Mouse (Mus musculus) heart, embryonic 12.5 days (tissue): Measurements from ENCODE around the gene Dpp6. TPM values are rescaled to one million over a fixed set of nuclear protein-coding genes. Genes with fewer than 3 reads are reported as not detected.

ENCODE experiments used
- ATAC-seq: fragments of 200-750 bp; cut with Nextera tagmentation; 2 replicates; pipeline ENCODE4 v1.8.0; 2017; ENCODE audit warnings: moderate TSS enrichment, moderate library complexity; ENCODE audit not compliant: insufficient number of reproducible peaks, low FRiP score
- H3K27ac ChIP-seq: fragments of 300-500 bp; sonication (generic); 2 replicates; pipeline ENCODE4 v1.5.1; 2016; ENCODE audit warnings: mild to moderate bottlenecking, moderate library complexity; ENCODE audit not compliant: poor library complexity, severe bottlenecking
- H3K27me3 ChIP-seq: fragments of 300-500 bp; sonication (generic); replicated peaks from 2 replicates; pipeline ENCODE4 v1.6.1; 2016; ENCODE audit warnings: mild to moderate bottlenecking, moderate library complexity
- H3K36me3 ChIP-seq: fragments of 300-500 bp; sonication (generic); 2 replicates; pipeline ENCODE4 v1.6.1; 2016; ENCODE audit warnings: mild to moderate bottlenecking, moderate library complexity
- H3K4me1 ChIP-seq: fragments of 300-500 bp; sonication (generic); replicated peaks from 2 replicates; pipeline ENCODE4 v1.6.1; 2016; ENCODE audit warnings: mild to moderate bottlenecking
- H3K4me2 ChIP-seq: fragments of 300-500 bp; sonication (generic); 2 replicates; pipeline ENCODE4 v1.6.1; 2016; ENCODE audit warnings: mild to moderate bottlenecking, moderate library complexity
- H3K4me3 ChIP-seq: fragments of 300-500 bp; sonication (generic); 2 replicates; pipeline ENCODE4 v1.5.1; 2016; ENCODE audit warnings: mild to moderate bottlenecking
- H3K9ac ChIP-seq: fragments of 300-500 bp; sonication (generic); 2 replicates; pipeline ENCODE4 v1.6.1; 2016; ENCODE audit warnings: mild to moderate bottlenecking, moderate library complexity
- H3K9me3 ChIP-seq: fragments of 300-500 bp; sonication (generic); replicated peaks from 2 replicates; pipeline ENCODE4 v1.6.1; 2016; ENCODE audit warnings: mild to moderate bottlenecking, moderate library complexity
- whole genome bisulfite sequencing: fragments of 180-500 bp; shearing (Covaris S2); methylation state at CpG from one replicate; pipeline ENCODE4 v1.1.7; 2016; 5-methylcytosine and 5-hydroxymethylcytosine counted together
- polyA plus RNA-seq: library from polyadenylated mRNA; unstranded; fragments of >200 nt; fragmentation: Nextera tagmentation; extraction: Ambion mirVana; gene quantifications from 2 replicates; pipeline ENCODE4 v1.2.1, GENCODE M21; 2016

Dpp6 gene
- polyA plus RNA-seq, 1 experiment from 2014 or later = 0.60 TPM

GRCm38 (mm10) chr5:26969941-26970590, 153.1 kb downstream of the Dpp6 start:
- WGBS = 60% methylated on average over 6 of the region's 6 CpGs
- Histone ChIP-seq H3K4me2 (no peak overlapping the region), H3K4me1 (no peaks in the 10 kb centered on the region), H3K27me3 (no peaks in the 10 kb centered on the region), H3K27ac (no peak overlapping the region), H3K36me3 (no peaks in the 10 kb centered on the region), H3K4me3 (no peak overlapping the region), H3K9ac (no peak overlapping the region), H3K9me3 (no peaks in the 10 kb centered on the region; the same call in 1 of the 2 replicates)
- no peak for ATAC-seq

GRCm38 (mm10) chr5:26973166-26973565, 156.2 kb downstream of the Dpp6 start:
- no peaks in the 10 kb centered on the region for H3K9me3 ChIP-seq
- H3K4me2 ChIP-seq = no peak overlapping the region
- H3K27me3 ChIP-seq = no peaks in the 10 kb centered on the region
- no peaks in the 10 kb centered on the region for H3K36me3 ChIP-seq
- H3K4me1 ChIP-seq = no peaks in the 10 kb centered on the region
- 48% methylated on average over 4 of the region's 4 CpGs for WGBS
- ATAC-seq = no peak
- no peak overlapping the region for H3K27ac ChIP-seq
- no peak overlapping the region for H3K9ac ChIP-seq
- no peak overlapping the region for H3K4me3 ChIP-seq

DNA sequence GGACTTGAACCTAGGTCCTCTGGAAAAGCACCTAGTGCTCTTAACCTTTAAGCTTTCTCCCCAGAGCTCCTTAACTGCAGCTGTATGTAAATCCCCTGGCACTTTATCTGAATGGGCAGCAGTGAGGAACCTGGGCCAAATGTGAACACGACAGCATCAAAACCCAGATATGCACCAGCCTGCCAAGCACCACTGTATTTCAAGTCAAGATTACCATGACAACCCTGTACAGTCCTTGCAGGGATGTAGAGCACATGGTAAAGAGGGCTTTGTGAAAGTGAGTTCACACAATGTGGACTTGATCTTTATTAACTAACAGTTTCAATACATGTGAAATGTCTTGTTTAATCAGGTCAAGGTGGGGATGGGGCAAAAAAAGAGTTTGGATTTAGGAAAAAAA, 162.3 kb downstream of the Dpp6 start:
- no peak overlapping the region for H3K4me3 ChIP-seq
- H3K4me2 ChIP-seq = no peak overlapping the region
- 66% methylated on average over 1 of the region's 1 CpGs for WGBS
- 0 out of 2 replicates have a peak, but pooled peaks cover under 1% of the 10 kb centered on the region for H3K27me3 ChIP-seq
- ATAC-seq = no peak
- no peak overlapping the region for H3K27ac ChIP-seq
- H3K9ac ChIP-seq = no peak overlapping the region
- no peaks in the 10 kb centered on the region for H3K36me3 ChIP-seq
- no peaks in the 10 kb centered on the region for H3K4me1 ChIP-seq
- H3K9me3 ChIP-seq = no peaks in the 10 kb centered on the region

DNA sequence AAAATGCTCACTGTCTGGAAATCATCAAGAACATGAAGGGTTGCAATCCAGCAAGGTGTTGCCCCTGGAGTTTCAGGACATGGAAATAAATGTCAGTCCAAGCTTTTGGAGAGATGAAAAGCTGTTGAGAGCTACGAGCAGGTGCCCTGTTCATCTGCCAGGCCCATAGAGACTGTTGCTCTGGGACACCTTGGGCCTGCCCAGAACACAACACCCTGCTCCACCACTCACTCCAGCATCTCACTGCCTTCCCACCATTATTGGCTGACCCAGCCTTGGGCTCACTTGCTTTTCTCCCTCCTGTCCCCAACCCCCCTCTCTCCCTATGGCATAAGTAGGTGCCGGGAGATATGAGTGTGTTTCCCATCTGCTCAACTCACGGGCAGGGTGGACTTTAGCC, 162.8 kb downstream of the Dpp6 start:
- Histone ChIP-seq H3K36me3 (no peaks in the 10 kb centered on the region), H3K27me3 (0 out of 2 replicates have a peak, but pooled peaks cover 5% of the 10 kb centered on the region), H3K4me3 (no peak overlapping the region), H3K4me2 (no peak overlapping the region), H3K9me3 (no peaks in the 10 kb centered on the region), H3K9ac (no peak overlapping the region), H3K4me1 (no peaks in the 10 kb centered on the region), H3K27ac (no peak overlapping the region)
- WGBS = 69% methylated on average over 3 of the region's 3 CpGs
- ATAC-seq = no peak

DNA sequence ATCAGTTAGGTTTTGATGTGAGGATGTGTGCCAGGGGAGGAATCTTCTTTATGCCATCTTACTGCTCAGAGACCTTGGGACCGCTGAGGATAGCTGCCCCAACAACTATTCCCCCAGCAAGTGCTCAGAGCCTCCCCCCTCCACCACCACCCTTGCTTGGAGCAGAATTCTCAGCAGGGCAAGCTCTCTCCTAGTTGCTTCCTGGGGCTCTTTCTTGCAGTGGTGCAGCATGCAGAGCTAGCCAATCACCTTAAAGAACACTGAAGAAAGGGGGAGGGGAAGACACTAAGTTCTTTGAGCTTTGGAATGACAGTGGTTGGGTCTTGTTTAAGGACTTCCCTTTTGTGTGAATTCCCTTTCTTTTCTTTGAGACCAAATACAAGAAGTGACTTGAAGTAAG, 168.1 kb downstream of the Dpp6 start:
- Histone ChIP-seq H3K4me2 (no peak overlapping the region), H3K9me3 (no peaks in the 10 kb centered on the region), H3K9ac (no peak overlapping the region), H3K36me3 (no peaks in the 10 kb centered on the region), H3K27me3 (0 out of 2 replicates have a peak, but pooled peaks cover 9% of the 10 kb centered on the region), H3K4me3 (no peak overlapping the region), H3K4me1 (no peaks in the 10 kb centered on the region), H3K27ac (no peak overlapping the region)
- 31% methylated on average over 1 of the region's 1 CpGs for WGBS
- no peak for ATAC-seq

DNA sequence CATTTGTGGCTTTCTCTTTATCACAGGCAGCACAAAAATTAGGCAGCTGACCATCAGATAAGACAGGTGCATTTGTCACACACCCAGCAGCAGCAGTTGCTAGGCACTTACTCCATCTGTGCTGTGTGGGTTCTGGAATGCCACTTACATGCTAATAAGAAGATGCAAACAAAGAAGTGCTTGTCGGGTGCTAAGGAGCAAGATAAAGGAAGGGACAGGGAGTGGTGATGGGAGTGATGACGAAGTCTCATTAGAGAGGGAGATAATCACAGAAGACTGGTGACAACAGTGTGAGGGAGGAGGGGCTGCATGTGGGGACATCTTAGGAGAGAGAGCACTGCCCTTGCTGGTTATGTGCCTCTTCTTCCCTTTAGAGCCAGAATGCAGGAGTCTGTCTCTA, 174.6 kb downstream of the Dpp6 start:
- Histone ChIP-seq H3K36me3 (no peaks in the 10 kb centered on the region), H3K27ac (no peak overlapping the region), H3K27me3 (no peaks in the 10 kb centered on the region), H3K9me3 (peaks cover 3% of the 10 kb centered on the region; the same call in 1 of the 2 replicates), H3K4me3 (no peak overlapping the region), H3K4me1 (no peaks in the 10 kb centered on the region), H3K9ac (no peak overlapping the region), H3K4me2 (no peak overlapping the region)
- WGBS = 10% methylated on average over 2 of the region's 2 CpGs
- no peak for ATAC-seq

- 56% methylated on average over 7 of the region's 7 CpGs for WGBS
- Histone ChIP-seq H3K4me3 (no peak overlapping the region), H3K9me3 (peaks cover 4% of the 10 kb centered on the region; the same call in 1 of the 2 replicates), H3K27me3 (no peaks in the 10 kb centered on the region), H3K27ac (no peak overlapping the region), H3K4me1 (0 out of 2 replicates have a peak, but pooled peaks cover 5% of the 10 kb centered on the region), H3K9ac (no peak overlapping the region), H3K36me3 (no peaks in the 10 kb centered on the region), H3K4me2 (no peak overlapping the region)
- ATAC-seq = no peak
These were observed 186.5 kb downstream of the Dpp6 start for GRCm38 (mm10) chr5:27003537-27003936.

- Histone ChIP-seq H3K4me2 (no peak overlapping the region), H3K36me3 (no peaks in the 10 kb centered on the region), H3K9me3 (peaks cover 4% of the 10 kb centered on the region; the same call in 1 of the 2 replicates), H3K27me3 (no peaks in the 10 kb centered on the region), H3K27ac (no peak overlapping the region), H3K4me3 (no peak overlapping the region), H3K9ac (no peak overlapping the region), H3K4me1 (no peaks in the 10 kb centered on the region)
- ATAC-seq = no peak
These were observed 192.2 kb downstream of the Dpp6 start for GRCm38 (mm10) chr5:27009157-27009556.

GRCm38 (mm10) chr5:27010582-27010981, 193.6 kb downstream of the Dpp6 start:
- no peak for ATAC-seq
- no peaks in the 10 kb centered on the region for H3K9me3 ChIP-seq
- no peak overlapping the region for H3K4me3 ChIP-seq
- H3K36me3 ChIP-seq = no peaks in the 10 kb centered on the region
- no peaks in the 10 kb centered on the region for H3K4me1 ChIP-seq
- H3K27ac ChIP-seq = no peak overlapping the region
- WGBS = 82% methylated on average over 5 of the region's 5 CpGs
- no peak overlapping the region for H3K4me2 ChIP-seq
- H3K27me3 ChIP-seq = no peaks in the 10 kb centered on the region
- no peak overlapping the region for H3K9ac ChIP-seq

- Histone ChIP-seq H3K36me3 (no peaks in the 10 kb centered on the region), H3K4me2 (no peak overlapping the region), H3K9ac (no peak overlapping the region), H3K9me3 (no peaks in the 10 kb centered on the region), H3K27ac (no peak overlapping the region), H3K4me1 (no peaks in the 10 kb centered on the region), H3K27me3 (no peaks in the 10 kb centered on the region), H3K4me3 (no peak overlapping the region)
- WGBS = 42% methylated on average over 3 of the region's 3 CpGs
- no peak for ATAC-seq
These were observed 201.4 kb downstream of the Dpp6 start for GRCm38 (mm10) chr5:27018314-27018956.

DNA sequence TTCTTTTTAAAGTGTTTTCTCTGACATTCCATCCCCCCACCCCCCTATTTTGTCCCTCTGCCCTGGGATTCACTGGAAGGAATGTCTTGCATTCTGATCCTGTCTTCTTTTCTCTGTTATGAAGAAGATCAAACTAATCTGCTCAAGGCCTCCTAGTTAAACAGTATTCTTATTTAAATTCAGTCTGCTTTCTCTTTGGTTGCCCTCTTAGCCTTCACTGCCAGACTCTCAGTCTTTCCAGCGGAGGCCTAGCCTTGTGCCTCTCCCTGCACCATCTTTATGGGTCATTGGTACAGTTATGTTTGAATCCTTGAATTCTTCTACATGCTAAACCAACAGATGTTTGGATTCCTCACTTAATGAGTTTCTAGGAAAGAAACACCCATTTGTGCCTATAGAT, 211.6 kb downstream of the Dpp6 start:
- Histone ChIP-seq H3K4me1 (no peaks in the 10 kb centered on the region), H3K4me3 (no peak overlapping the region), H3K36me3 (no peaks in the 10 kb centered on the region), H3K27ac (no peak overlapping the region), H3K9me3 (no peaks in the 10 kb centered on the region), H3K27me3 (0 out of 2 replicates have a peak, but pooled peaks cover 5% of the 10 kb centered on the region), H3K4me2 (no peak overlapping the region), H3K9ac (no peak overlapping the region)
- ATAC-seq = no peak
- 55% methylated on average over 1 of the region's 1 CpGs for WGBS
